Mouse (Mus musculus) neutrophil, adult 5-6 weeks (primary cell): ENCODE measurements at regions not wholly inside any gene's neighbourhood (a gene's known extent, or its start where the extent isn't known, plus 50 kb on each side); places are given as distances from the start of the nearest gene placed in this dataset.

Experiments used
- ATAC-seq: fragments of 151-379, 151-347 bp; 2 replicates; pipeline ENCODE4 v1.8.0; 2017; ENCODE audit warnings: mild to moderate bottlenecking, moderate TSS enrichment; ENCODE audit not compliant: insufficient number of reproducible peaks, poor library complexity, low FRiP score, severe bottlenecking; ENCODE audit errors: extremely low read depth

GRCm38 (mm10) chr15:88323584-88324375 is 276.3 kb upstream of the Zdhhc25 start:
- ATAC-seq = no peak

GRCm38 (mm10) chr15:88325108-88325507 is 275.0 kb upstream of the Zdhhc25 start:
- ATAC-seq = no peak

GRCm38 (mm10) chr15:88353206-88353605 is 246.9 kb upstream of the Zdhhc25 start:
- ATAC-seq = no peak

- no peak for ATAC-seq
Measured at GRCm38 (mm10) chr15:88360375-88361035, 239.6 kb upstream of the Zdhhc25 start.

GRCm38 (mm10) chr15:88361351-88361750 is 238.8 kb upstream of the Zdhhc25 start:
- ATAC-seq = no peak

- no peak for ATAC-seq
Measured at GRCm38 (mm10) chr15:88362966-88363365, 237.1 kb upstream of the Zdhhc25 start.

GRCm38 (mm10) chr15:88370366-88370765 is 229.7 kb upstream of the Zdhhc25 start:
- no peak for ATAC-seq

GRCm38 (mm10) chr15:88372039-88372438 is 228.1 kb upstream of the Zdhhc25 start:
- no peak for ATAC-seq

GRCm38 (mm10) chr15:88373923-88374322 is 226.2 kb upstream of the Zdhhc25 start:
- no peak for ATAC-seq

GRCm38 (mm10) chr15:88379342-88379741 is 220.8 kb upstream of the Zdhhc25 start:
- ATAC-seq = no peak

- ATAC-seq = no peak
Measured at GRCm38 (mm10) chr15:88379951-88380623, 220.0 kb upstream of the Zdhhc25 start.

- ATAC-seq = no peak
Measured at GRCm38 (mm10) chr15:88381419-88381818, 218.7 kb upstream of the Zdhhc25 start.

GRCm38 (mm10) chr15:88385943-88386342 is 214.2 kb upstream of the Zdhhc25 start:
- no peak for ATAC-seq

- ATAC-seq = no peak
Measured at GRCm38 (mm10) chr15:88386711-88387110, 213.4 kb upstream of the Zdhhc25 start.

GRCm38 (mm10) chr15:88391822-88392221 is 208.3 kb upstream of the Zdhhc25 start:
- ATAC-seq = no peak

GRCm38 (mm10) chr15:88399064-88399463 is 201.0 kb upstream of the Zdhhc25 start:
- ATAC-seq = no peak

GRCm38 (mm10) chr15:88399989-88400388 is 200.1 kb upstream of the Zdhhc25 start:
- no peak for ATAC-seq

GRCm38 (mm10) chr15:88400787-88401186 is 199.3 kb upstream of the Zdhhc25 start:
- no peak for ATAC-seq

- no peak for ATAC-seq
Measured at GRCm38 (mm10) chr15:88408461-88409379, 191.4 kb upstream of the Zdhhc25 start.
